Mouse (Mus musculus): ENCODE measurements at regions not wholly inside any gene's neighbourhood (a gene's known extent, or its start where the extent isn't known, plus 50 kb on each side); places are given as distances from the start of the nearest gene placed in this dataset.

GRCm38 (mm10) chr2:166232376-166232775, 76.9 kb upstream of the Sulf2 start:
- Histone ChIP-seq H3K4me3 (replicated peaks; ENCODE audit: low read length) (no peak overlapping the region), H3K27me3 (ENCODE audit: insufficient read depth, low read length) (peaks cover 12% of the 10 kb centered on the region; the same call in 1 of the 2 replicates), H3K36me3 (ENCODE audit: insufficient read depth, low read length) (no peaks in the 10 kb centered on the region), H3K9me3 (ENCODE audit: low read length) (0 out of 2 replicates have a peak, but pooled peaks cover 5% of the 10 kb centered on the region), H3K4me1 (replicated peaks; ENCODE audit: low read depth, low read length) (peaks cover 40% of the 10 kb centered on the region)
- TF ChIP-seq NANOG (IDR thresholded peaks at IDR 0.05; ENCODE audit: borderline replicate concordance, low read length), result no peak
- TF ChIP-seq POU5F1 (IDR thresholded peaks at IDR 0.05; ENCODE audit: borderline replicate concordance, low read length), result no peak
- TF ChIP-seq CTCF (conservative IDR thresholded peaks at IDR 0.05; ENCODE audit: low read length), result no peak

- H3K9me3 ChIP-seq (ENCODE audit: low read length), result 0 out of 2 replicates have a peak, but pooled peaks cover 5% of the 10 kb centered on the region
- H3K36me3 ChIP-seq (ENCODE audit: insufficient read depth, low read length), result no peaks in the 10 kb centered on the region
- peaks cover 10% of the 10 kb centered on the region; the same call in 1 of the 2 replicates for H3K27me3 ChIP-seq (ENCODE audit: insufficient read depth, low read length)
- peaks cover 52% of the 10 kb centered on the region for H3K4me1 ChIP-seq (replicated peaks; ENCODE audit: low read depth, low read length)
- no peak overlapping the region for H3K4me3 ChIP-seq (replicated peaks; ENCODE audit: low read length)
- TF ChIP-seq CTCF (conservative IDR thresholded peaks at IDR 0.05; ENCODE audit: low read length) (no peak), POU5F1 (IDR thresholded peaks at IDR 0.05; ENCODE audit: borderline replicate concordance, low read length) (no peak), NANOG (IDR thresholded peaks at IDR 0.05; ENCODE audit: borderline replicate concordance, low read length) (no peak)
Measured at GRCm38 (mm10) chr2:166230617-166231016, 75.2 kb upstream of the Sulf2 start.

GRCm38 (mm10) chr2:166228356-166228755, 72.9 kb upstream of the Sulf2 start:
- Histone ChIP-seq H3K4me3 (replicated peaks; ENCODE audit: low read length) (no peak overlapping the region), H3K4me1 (replicated peaks; ENCODE audit: low read depth, low read length) (peaks cover 56% of the 10 kb centered on the region), H3K36me3 (ENCODE audit: insufficient read depth, low read length) (no peaks in the 10 kb centered on the region), H3K9me3 (ENCODE audit: low read length) (peaks cover 4% of the 10 kb centered on the region; the same call in 1 of the 2 replicates), H3K27me3 (ENCODE audit: insufficient read depth, low read length) (peaks cover 13% of the 10 kb centered on the region)
- TF ChIP-seq CTCF (conservative IDR thresholded peaks at IDR 0.05; ENCODE audit: low read length) (no peak), NANOG (IDR thresholded peaks at IDR 0.05; ENCODE audit: borderline replicate concordance, low read length) (no peak), POU5F1 (IDR thresholded peaks at IDR 0.05; ENCODE audit: borderline replicate concordance, low read length) (no peak)

GRCm38 (mm10) chr2:166227496-166227895, 72.0 kb upstream of the Sulf2 start:
- Histone ChIP-seq H3K4me3 (replicated peaks; ENCODE audit: low read length) (no peak overlapping the region), H3K9me3 (ENCODE audit: low read length) (peaks cover 4% of the 10 kb centered on the region; the same call in 1 of the 2 replicates), H3K4me1 (replicated peaks; ENCODE audit: low read depth, low read length) (peaks cover 59% of the 10 kb centered on the region), H3K36me3 (ENCODE audit: insufficient read depth, low read length) (no peaks in the 10 kb centered on the region), H3K27me3 (ENCODE audit: insufficient read depth, low read length) (peaks cover 13% of the 10 kb centered on the region)
- TF ChIP-seq POU5F1 (IDR thresholded peaks at IDR 0.05; ENCODE audit: borderline replicate concordance, low read length) (no peak), CTCF (conservative IDR thresholded peaks at IDR 0.05; ENCODE audit: low read length) (no peak), NANOG (IDR thresholded peaks at IDR 0.05; ENCODE audit: borderline replicate concordance, low read length) (no peak)

- H3K36me3 ChIP-seq (ENCODE audit: insufficient read depth, low read length), result no peaks in the 10 kb centered on the region
- peaks cover 64% of the 10 kb centered on the region for H3K4me1 ChIP-seq (replicated peaks; ENCODE audit: low read depth, low read length)
- TF ChIP-seq CTCF (conservative IDR thresholded peaks at IDR 0.05; ENCODE audit: low read length), result no peak
- no peak for TF ChIP-seq POU5F1 (IDR thresholded peaks at IDR 0.05; ENCODE audit: borderline replicate concordance, low read length)
- TF ChIP-seq NANOG (IDR thresholded peaks at IDR 0.05; ENCODE audit: borderline replicate concordance, low read length), result no peak
- H3K27me3 ChIP-seq (ENCODE audit: insufficient read depth, low read length), result peaks cover 13% of the 10 kb centered on the region
- no peak overlapping the region for H3K4me3 ChIP-seq (replicated peaks; ENCODE audit: low read length)
- peaks cover 4% of the 10 kb centered on the region; the same call in 1 of the 2 replicates for H3K9me3 ChIP-seq (ENCODE audit: low read length)
Measured at GRCm38 (mm10) chr2:166226929-166227328, 71.5 kb upstream of the Sulf2 start.

GRCm38 (mm10) chr2:166226331-166226730, 70.9 kb upstream of the Sulf2 start:
- Histone ChIP-seq H3K4me3 (replicated peaks; ENCODE audit: low read length) (no peak overlapping the region), H3K27me3 (ENCODE audit: insufficient read depth, low read length) (peaks cover 13% of the 10 kb centered on the region), H3K36me3 (ENCODE audit: insufficient read depth, low read length) (no peaks in the 10 kb centered on the region), H3K9me3 (ENCODE audit: low read length) (peaks cover 4% of the 10 kb centered on the region; the same call in 1 of the 2 replicates), H3K4me1 (replicated peaks; ENCODE audit: low read depth, low read length) (peaks cover 68% of the 10 kb centered on the region)
- TF ChIP-seq CTCF (conservative IDR thresholded peaks at IDR 0.05; ENCODE audit: low read length) (no peak), NANOG (IDR thresholded peaks at IDR 0.05; ENCODE audit: borderline replicate concordance, low read length) (no peak), POU5F1 (IDR thresholded peaks at IDR 0.05; ENCODE audit: borderline replicate concordance, low read length) (no peak)

GRCm38 (mm10) chr2:166225354-166225753, 69.9 kb upstream of the Sulf2 start:
- H3K36me3 ChIP-seq (ENCODE audit: insufficient read depth, low read length), result no peaks in the 10 kb centered on the region
- H3K9me3 ChIP-seq (ENCODE audit: low read length), result peaks cover 4% of the 10 kb centered on the region; the same call in 1 of the 2 replicates
- H3K4me1 ChIP-seq (replicated peaks; ENCODE audit: low read depth, low read length), result peaks cover 67% of the 10 kb centered on the region

GRCm38 (mm10) chr2:166218783-166219182, 63.3 kb upstream of the Sulf2 start:
- H3K4me1 ChIP-seq (replicated peaks; ENCODE audit: low read depth, low read length), result peaks cover 88% of the 10 kb centered on the region
- TF ChIP-seq NANOG (IDR thresholded peaks at IDR 0.05; ENCODE audit: borderline replicate concordance, low read length) (no peak), CTCF (conservative IDR thresholded peaks at IDR 0.05; ENCODE audit: low read length) (no peak), POU5F1 (IDR thresholded peaks at IDR 0.05; ENCODE audit: borderline replicate concordance, low read length) (no peak)
- H3K4me3 ChIP-seq (replicated peaks; ENCODE audit: low read length), result peak overlapping the region; percentile 39; the same call in 1 of the 2 replicates
- no peaks in the 10 kb centered on the region for H3K9me3 ChIP-seq (ENCODE audit: low read length)
- H3K27me3 ChIP-seq (ENCODE audit: insufficient read depth, low read length), result peaks cover 16% of the 10 kb centered on the region
- H3K36me3 ChIP-seq (ENCODE audit: insufficient read depth, low read length), result no peaks in the 10 kb centered on the region

More at GRCm38 (mm10) chr2:166225354-166225753, 69.9 kb upstream of the Sulf2 start:
- Histone ChIP-seq H3K4me3 (replicated peaks; ENCODE audit: low read length) (no peak overlapping the region), H3K27me3 (ENCODE audit: insufficient read depth, low read length) (peaks cover 13% of the 10 kb centered on the region)
- no peak for TF ChIP-seq POU5F1 (IDR thresholded peaks at IDR 0.05; ENCODE audit: borderline replicate concordance, low read length)
- no peak for TF ChIP-seq CTCF (conservative IDR thresholded peaks at IDR 0.05; ENCODE audit: low read length)
- no peak for TF ChIP-seq NANOG (IDR thresholded peaks at IDR 0.05; ENCODE audit: borderline replicate concordance, low read length)

GRCm38 (mm10) chr2:166216512-166216865, 61.0 kb upstream of the Sulf2 start:
- H3K36me3 ChIP-seq (ENCODE audit: insufficient read depth, low read length), result no peaks in the 10 kb centered on the region
- peaks cover 16% of the 10 kb centered on the region for H3K27me3 ChIP-seq (ENCODE audit: insufficient read depth, low read length)
- H3K4me1 ChIP-seq (replicated peaks; ENCODE audit: low read depth, low read length), result peaks cover 75% of the 10 kb centered on the region
- peaks cover 14% of the 10 kb centered on the region for H3K9me3 ChIP-seq (ENCODE audit: low read length)
- H3K4me3 ChIP-seq (replicated peaks; ENCODE audit: low read length), result peak overlapping the region; percentile 45; the same call in 1 of the 2 replicates
- no peak for TF ChIP-seq CTCF (conservative IDR thresholded peaks at IDR 0.05; ENCODE audit: low read length)
- no peak for TF ChIP-seq NANOG (IDR thresholded peaks at IDR 0.05; ENCODE audit: borderline replicate concordance, low read length)
- TF ChIP-seq POU5F1 (IDR thresholded peaks at IDR 0.05; ENCODE audit: borderline replicate concordance, low read length), result no peak
